21 mouse cellular contexts compared by ENCODE assay signal in genomic region chr11:97983983-97984382, GRCm38 (mm10). TPM values are rescaled to one million over a fixed set of nuclear protein-coding genes. Genes with fewer than 3 reads are reported as not detected.
A peak's percentile ranks its signal among the peaks of the same experiment; 100 is the strongest.
DNase-seq lines count a peak whose midpoint lies in the region; ATAC-seq and TF ChIP-seq lines count a peak whose summit lies in the region.
"Had no signal": no experiment of that assay in that cellular context is flagged by ENCODE, and none has a peak within 500 bp of the region (broad histone marks: within the 10 kb centered on the region; RNA-seq: fewer than 3 reads in every experiment).

No protein-coding gene starts in this region.

- ATAC-seq in forebrain, embryonic 14.5 days, result no peak
- ATAC-seq: hindbrain, embryonic 16.5 days; midbrain, embryonic 15.5 days had no signal

- H3K27ac ChIP-seq in CH12.LX (ENCODE audit: insufficient read depth, low read depth), result no peak overlapping the region
- no peak overlapping the region for H3K27ac ChIP-seq in forebrain, embryonic 14.5 days (ENCODE audit: low read depth, low read length)
- H3K27ac ChIP-seq: embryonic facial prominence, embryonic 10.5 days; heart, embryonic 13.5 days; limb, embryonic 15.5 days; midbrain, embryonic 15.5 days had no signal

- in situ Hi-C loops in CH12.LX (cut with MboI; ENCODE audit: low pct_ligation_motif_present, low pct_unique_long_range_greater_than_20kb, low sequenced_read_pairs), result no loop called here

- no peak for TF ChIP-seq RAD21 in CH12.LX (IDR thresholded peaks at IDR 0.05; ENCODE audit: low read depth, low read length)

- H3K36me3 ChIP-seq in CH12.LX (replicated peaks in 1 of 2; ENCODE audit: control insufficient read depth in 1 of 2, insufficient read depth in 1 of 2, low read length in 1 of 2), result no peaks in the 10 kb centered on the region
- H3K36me3 ChIP-seq in forebrain, embryonic 14.5 days (ENCODE audit: control insufficient read depth, insufficient read depth, low read length), result no peaks in the 10 kb centered on the region
- H3K36me3 ChIP-seq: embryonic facial prominence, embryonic 10.5 days; heart, embryonic 13.5 days; limb, embryonic 15.5 days; midbrain, embryonic 15.5 days had no signal

- H3K27me3 ChIP-seq in CH12.LX (replicated peaks), result peaks cover 1% of the 10 kb centered on the region
- H3K27me3 ChIP-seq in forebrain, embryonic 14.5 days (replicated peaks; ENCODE audit: control insufficient read depth, insufficient read depth, low read length), result peaks cover 28% of the 10 kb centered on the region

- no peaks in the 10 kb centered on the region for H3K79me2 ChIP-seq in CH12.LX (replicated peaks; ENCODE audit: control insufficient read depth, extremely low read depth, insufficient read depth, poor library complexity, severe bottlenecking)

- dilution Hi-C loops in CH12.LX (cut with MboI; ENCODE audit: extremely low pct_ligation_motif_present, extremely low pct_unique_long_range_greater_than_20kb, low sequenced_read_pairs), result no loop called here

- TF ChIP-seq EP300 in CH12.LX (IDR thresholded peaks at IDR 0.05; ENCODE audit: low read length), result no peak

- 61% methylated on average over 1 of the region's 1 CpGs for WGBS in forebrain, embryonic 14.5 days

- no peak overlapping the region for H3K4me3 ChIP-seq in CH12.LX (replicated peaks in 1 of 3; ENCODE audit: low read depth in 2 of 3, low read length in 2 of 3, poor library complexity in 1 of 3)
- no peak overlapping the region for H3K4me3 ChIP-seq in forebrain, embryonic 14.5 days (ENCODE audit: low read depth, low read length)
- H3K4me3 ChIP-seq: embryonic facial prominence, embryonic 10.5 days; heart, embryonic 13.5 days; limb, embryonic 15.5 days; megakaryocyte, embryonic 14.5 days; midbrain, embryonic 15.5 days; myocyte had no signal

- no peak overlapping the region for H3K9ac ChIP-seq in CH12.LX (ENCODE audit: insufficient read depth, low read depth)
- H3K9ac ChIP-seq in forebrain, embryonic 14.5 days (ENCODE audit: low read length), result no peak overlapping the region
- H3K9ac ChIP-seq: heart, embryonic 13.5 days; limb, embryonic 15.5 days; midbrain, embryonic 15.5 days had no signal

- H3K4me2 ChIP-seq in CH12.LX (ENCODE audit: insufficient read depth, low read depth, poor library complexity, severe bottlenecking), result no peak overlapping the region
- H3K4me2 ChIP-seq in forebrain, embryonic 14.5 days (ENCODE audit: low read length), result no peak overlapping the region
- H3K4me2 ChIP-seq: heart, embryonic 13.5 days; limb, embryonic 15.5 days; midbrain, embryonic 15.5 days had no signal

- TF ChIP-seq CTCF in CH12.LX (conservative IDR thresholded peaks at IDR 0.05 in 1 of 2, IDR thresholded peaks at IDR 0.05 in 1 of 2; ENCODE audit: low read depth in 2 of 2, low read length in 2 of 2), result peak in 1 of 2 experiments; percentile 30; a peak in 1 of 4 replicates

- H3K9me3 ChIP-seq in CH12.LX (replicated peaks; ENCODE audit: low read length), result no peaks in the 10 kb centered on the region
- no peaks in the 10 kb centered on the region for H3K9me3 ChIP-seq in forebrain, embryonic 14.5 days (replicated peaks; ENCODE audit: control insufficient read depth, low read length)
- H3K9me3 ChIP-seq: embryonic facial prominence, embryonic 10.5 days; heart, embryonic 13.5 days; limb, embryonic 15.5 days; megakaryocyte, embryonic 14.5 days; midbrain, embryonic 15.5 days had no signal

- no peak for TF ChIP-seq POLR2A in CH12.LX (IDR thresholded peaks at IDR 0.05; ENCODE audit: low read depth, low read length)

- peak; percentile 62 for DNase-seq in thymus, postnatal 0 days (ENCODE audit: low spot score)
- no peak for DNase-seq in thymus, postnatal 10 days (ENCODE audit: low spot score in 2 of 2)
- DNase-seq in CH12.LX (ENCODE audit: extremely low read depth) (peak; percentile 34), ZHBTc4 (ENCODE audit: low read depth, low spot score) (peak; percentile 32)
- DNase-seq in spleen, postnatal 14 days (ENCODE audit: low spot score in 2 of 2), result no peak
- no peak for DNase-seq in cerebellum, postnatal 10 days
- DNase-seq in forebrain, embryonic 14.5 days (ENCODE audit: low spot score), result no peak
- DNase-seq: cerebellum, adult 2 months; gastrocnemius, postnatal 10 days; heart, postnatal 4 days; kidney, adult 18-20 months; kidney, postnatal 10 days; lung, postnatal 14 days had no signal

- H3K4me1 ChIP-seq in CH12.LX (ENCODE audit: control insufficient read depth in 1 of 2, insufficient read depth in 2 of 2), result peaks cover 0 to 32% of the 10 kb centered on the region in 2 experiments; a peak in 2 of 4 replicates
- no peaks in the 10 kb centered on the region; the same call in 1 of the 2 replicates for H3K4me1 ChIP-seq in forebrain, embryonic 14.5 days (ENCODE audit: control insufficient read depth, insufficient read depth, low read length)

TF ChIP-seq in CH12.LX, 34 proteins besides CTCF, POLR2A, EP300 and RAD21:
- TF ChIP-seq MEF2A (IDR thresholded peaks at IDR 0.05; ENCODE audit: borderline replicate concordance, low read depth, low read length) (no peak), UBTF (IDR thresholded peaks at IDR 0.05; ENCODE audit: low read depth, low read length) (no peak), JUN (IDR thresholded peaks at IDR 0.05; ENCODE audit: insufficient read depth, low read depth, low read length) (no peak), IRF4 (IDR thresholded peaks at IDR 0.05; ENCODE audit: low read depth, low read length) (no peak), MAFK (IDR thresholded peaks at IDR 0.05; ENCODE audit: insufficient replicate concordance, low read length) (no peak), USF1 (IDR thresholded peaks at IDR 0.05; ENCODE audit: low read depth, low read length) (no peak), JUND (conservative IDR thresholded peaks at IDR 0.05; ENCODE audit: low read depth, low read length) (no peak), BHLHE40 (IDR thresholded peaks at IDR 0.05; ENCODE audit: low read depth, low read length) (no peak), ZNF384 (IDR thresholded peaks at IDR 0.05; ENCODE audit: low read depth, low read length) (no peak), ELF1 (IDR thresholded peaks at IDR 0.05; ENCODE audit: low read depth, low read length) (no peak), KAT2A (IDR thresholded peaks at IDR 0.05; ENCODE audit: insufficient replicate concordance, low read length) (no peak)
TF ChIP-seq in CH12.LX: peak in this region for 0.

RNA-seq across cellular contexts. Expression of gene Plxdc1, which starts 2.3 kb away (rescaled TPM):
- 36.6 and 42.0 TPM in 2 replicates for polyA plus RNA-seq in thymus, postnatal 0 days (2015; fragmentation: Nextera tagmentation; extraction: Ambion mirVana)
- total RNA-seq in CH12.LX (2012; rRNA removed) (0.04 and 0.08 TPM in 2 replicates), CH12.LX (2014; rRNA removed) (not detected in 2 replicates)
- polyA plus RNA-seq in CH12.LX (2012; ENCODE audit: insufficient read length, low read depth), result 0.16 TPM in 1 of 2 replicates, not detected in the other
- 0.48 and 0.84 TPM in 2 replicates for polyA plus RNA-seq in forebrain, embryonic 14.5 days (2014; fragmentation: Nextera tagmentation; extraction: Ambion mirVana)

RNA-seq across cellular contexts. Expression of gene Arl5c, which starts 12.0 kb away (rescaled TPM):
- 201 and 211 TPM in 2 replicates for polyA plus RNA-seq in thymus, postnatal 0 days (2015; fragmentation: Nextera tagmentation; extraction: Ambion mirVana)
- total RNA-seq in CH12.LX (2012; rRNA removed) (28.2 and 28.5 TPM in 2 replicates), CH12.LX (2014; rRNA removed) (32.2 and 33.1 TPM in 2 replicates)
- 36.1 and 45.5 TPM in 2 replicates for polyA plus RNA-seq in CH12.LX (2012; ENCODE audit: insufficient read length, low read depth)
- 2.8 and 4.8 TPM in 2 replicates for polyA plus RNA-seq in forebrain, embryonic 14.5 days (2014; fragmentation: Nextera tagmentation; extraction: Ambion mirVana)

RNA-seq across cellular contexts. Expression of gene Cacnb1, which starts 38.9 kb away (rescaled TPM):
- polyA plus RNA-seq in thymus, postnatal 0 days (2015; fragmentation: Nextera tagmentation; extraction: Ambion mirVana), result 3.9 and 5.0 TPM in 2 replicates
- total RNA-seq in CH12.LX (2012; rRNA removed) (0.46 and 0.55 TPM in 2 replicates), CH12.LX (2014; rRNA removed) (0.12 TPM in 1 of 2 replicates, not detected in the other)
- 0.36 and 0.59 TPM in 2 replicates for polyA plus RNA-seq in CH12.LX (2012; ENCODE audit: insufficient read length, low read depth)
- 22.1 and 29.2 TPM in 2 replicates for polyA plus RNA-seq in forebrain, embryonic 14.5 days (2014; fragmentation: Nextera tagmentation; extraction: Ambion mirVana)
- total RNA-seq: common myeloid progenitor, adult 5-6 weeks had no signal

RNA-seq across cellular contexts. Expression of gene Rpl19, which starts 42.5 kb away (rescaled TPM):
- 1,510 and 1,580 TPM in 2 replicates for polyA plus RNA-seq in thymus, postnatal 0 days (2015; fragmentation: Nextera tagmentation; extraction: Ambion mirVana)
- total RNA-seq in CH12.LX (2012; rRNA removed) (5,182 and 5,259 TPM in 2 replicates), CH12.LX (2014; rRNA removed) (3,446 and 3,465 TPM in 2 replicates)
- polyA plus RNA-seq in CH12.LX (2012; ENCODE audit: insufficient read length, low read depth), result 2,949 and 3,228 TPM in 2 replicates
- polyA plus RNA-seq in forebrain, embryonic 14.5 days (2014; fragmentation: Nextera tagmentation; extraction: Ambion mirVana), result 787 and 932 TPM in 2 replicates

Comparison
In these comparisons a context has a peak if more than half of its experiments do, and no peak if none do; other contexts are left out.
1. DNase-seq: peak in thymus, postnatal 0 days (single experiment), CH12.LX (single experiment) and ZHBTc4 (single experiment); none in thymus, postnatal 10 days (0 of 2), spleen, postnatal 14 days (0 of 2), cerebellum, postnatal 10 days (0 of 2) and forebrain, embryonic 14.5 days (single experiment).
2. RNA of gene Plxdc1, which starts 2.3 kb away (polyA plus RNA-seq): 36.6 to 42.0 TPM in thymus, postnatal 0 days; 0.48 to 0.84 TPM in forebrain, embryonic 14.5 days and 0.16 TPM in CH12.LX; every median in the first group is over 10 times any median in the second.